Mouse (Mus musculus) ovary, adult 18-20 months (tissue): ENCODE measurements around the gene Ston1.

Experiments used
- DNase-seq: peaks from one replicate; pipeline ENCODE4 v3.0.0; 2022; ENCODE audit warnings: low spot score, mixed read lengths

The Ston1 gene

DNA sequence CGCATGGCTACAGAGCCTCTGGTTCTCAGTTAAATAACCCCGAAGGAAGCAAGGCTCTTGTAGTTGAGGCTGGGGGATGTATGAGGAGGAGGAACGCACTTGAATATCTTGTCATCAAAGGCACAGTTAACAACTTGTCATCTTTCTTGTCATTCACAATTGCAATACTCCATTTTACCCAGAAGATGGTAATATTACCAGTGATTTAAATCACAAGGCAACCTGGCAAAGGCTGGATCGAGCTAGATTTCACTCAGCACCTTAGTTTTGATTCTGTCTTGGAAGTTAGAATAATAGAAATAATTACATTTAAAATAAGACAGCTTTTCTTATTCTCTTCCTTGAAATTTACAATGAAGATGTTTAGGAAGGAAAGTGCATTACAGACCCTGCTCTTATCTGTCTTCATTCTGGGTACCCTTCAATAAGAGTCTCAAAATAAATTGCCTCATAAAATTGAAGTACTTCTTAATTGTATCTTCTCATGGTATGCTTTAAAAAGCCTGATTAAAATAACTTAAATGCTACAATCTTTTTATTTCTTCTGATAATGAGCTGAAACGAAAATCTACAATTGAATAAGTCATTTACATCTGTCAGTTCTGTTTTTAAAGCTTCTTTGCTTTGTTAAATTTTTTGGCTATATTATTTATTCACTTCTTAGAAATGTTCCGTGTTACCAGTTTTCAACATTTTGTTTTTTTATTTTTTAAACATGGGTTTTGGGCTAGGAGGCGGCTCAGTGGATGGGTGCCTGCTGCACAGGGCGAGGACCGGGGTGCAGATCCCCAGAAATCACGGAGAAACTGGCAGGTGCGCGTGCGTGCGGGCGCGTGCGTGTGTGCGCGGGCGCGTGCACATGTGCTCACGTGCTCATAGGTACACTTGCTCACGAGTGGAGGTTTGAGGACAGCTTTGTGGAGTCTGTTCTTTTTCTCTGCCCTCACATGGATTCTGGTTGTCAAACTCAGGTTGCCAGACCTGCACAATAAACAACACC, 78.1 kb downstream of the Ston1 start:
- DNase-seq: no peak

DNA sequence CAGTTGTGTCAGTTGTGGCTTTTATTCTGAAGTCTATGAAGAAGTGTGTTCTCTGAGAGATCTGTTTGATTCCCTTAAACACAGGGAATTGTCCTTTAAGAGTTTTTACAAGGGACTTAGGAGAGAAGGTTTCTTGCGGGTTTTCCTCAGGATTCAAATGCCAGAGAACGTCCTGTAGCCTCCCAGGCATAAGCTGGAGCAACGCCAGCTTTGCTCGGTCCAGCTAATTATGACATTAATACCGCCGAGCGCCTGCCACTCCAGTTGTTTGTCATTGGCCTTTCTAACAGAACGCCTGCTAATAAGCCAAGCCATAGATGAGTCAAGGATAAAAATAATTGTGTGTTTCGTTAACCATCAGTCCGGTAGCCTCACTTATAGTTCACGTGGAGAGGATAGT, 90.7 kb downstream of the Ston1 start:
- no peak for DNase-seq

DNA sequence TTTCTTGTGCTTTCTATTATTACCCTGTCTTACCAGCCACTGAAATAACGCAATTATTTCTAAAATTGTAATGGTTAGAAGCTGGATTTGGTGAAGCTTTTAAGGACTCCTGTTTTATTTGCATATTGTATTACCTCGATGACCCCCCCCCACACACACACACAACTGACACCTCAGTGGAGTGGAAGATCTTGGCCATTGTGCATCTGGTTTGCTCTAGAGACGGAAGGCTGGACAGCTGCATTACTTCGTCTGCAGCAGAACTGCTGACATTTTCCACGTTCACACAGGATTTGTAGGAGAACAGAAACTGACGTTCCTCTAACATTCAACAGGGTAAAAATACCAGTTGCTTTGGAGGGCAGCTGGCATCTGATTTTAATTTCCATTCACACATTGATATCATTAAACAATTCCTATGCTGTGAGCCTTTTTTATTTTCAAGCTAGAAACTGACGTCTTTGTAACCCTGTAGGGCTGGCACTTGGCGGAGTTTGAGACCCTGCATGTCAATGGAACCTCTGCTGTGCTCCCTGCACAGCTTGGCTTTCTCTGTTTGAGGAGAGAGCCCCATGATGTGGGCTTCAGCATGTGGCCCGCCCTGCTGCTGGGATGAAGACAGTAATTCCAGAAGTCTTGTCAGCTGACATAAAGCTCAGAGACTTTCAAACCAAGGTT, 99.3 kb downstream of the Ston1 start:
- DNase-seq: no peak

DNA sequence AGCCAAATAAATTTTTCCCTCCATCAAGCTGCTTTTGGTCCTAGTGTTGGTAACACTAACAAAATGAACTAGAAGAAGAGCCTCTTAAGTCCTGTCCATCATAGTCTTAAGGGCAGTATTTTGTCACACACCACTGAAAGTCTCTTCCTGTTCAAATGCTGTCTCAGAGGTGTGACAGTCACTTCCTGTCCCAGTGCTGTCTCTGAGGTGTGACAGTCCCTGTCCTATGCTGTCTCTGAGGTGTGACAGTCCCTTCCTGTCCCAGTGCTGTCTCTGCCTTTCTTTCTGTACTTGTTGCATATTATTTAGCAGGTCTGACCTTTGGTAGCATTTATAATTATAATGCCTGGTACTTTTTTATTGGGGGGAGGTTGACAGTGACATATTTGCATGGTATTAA, 103.4 kb downstream of the Ston1 start:
- no peak for DNase-seq

DNA sequence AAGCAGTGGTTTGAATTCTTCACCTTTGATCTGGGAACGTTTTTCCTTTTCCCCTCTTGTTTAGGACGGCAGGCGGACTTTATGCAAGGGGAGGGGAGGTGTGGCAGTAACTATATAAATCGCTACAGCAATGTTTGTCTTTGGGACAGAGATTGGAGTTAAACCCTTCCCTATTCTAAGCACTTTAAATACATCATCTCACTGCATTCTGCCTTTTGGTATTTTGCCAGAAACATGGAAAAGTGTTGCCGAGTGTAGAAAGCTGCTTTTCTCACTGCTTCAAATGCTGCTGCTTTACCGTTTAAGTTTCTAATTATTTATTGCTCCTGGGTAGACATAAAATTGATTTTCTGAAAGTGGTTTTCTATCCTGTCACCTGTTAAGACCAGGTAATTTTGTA, 104.9 kb downstream of the Ston1 start:
- no peak for DNase-seq

DNA sequence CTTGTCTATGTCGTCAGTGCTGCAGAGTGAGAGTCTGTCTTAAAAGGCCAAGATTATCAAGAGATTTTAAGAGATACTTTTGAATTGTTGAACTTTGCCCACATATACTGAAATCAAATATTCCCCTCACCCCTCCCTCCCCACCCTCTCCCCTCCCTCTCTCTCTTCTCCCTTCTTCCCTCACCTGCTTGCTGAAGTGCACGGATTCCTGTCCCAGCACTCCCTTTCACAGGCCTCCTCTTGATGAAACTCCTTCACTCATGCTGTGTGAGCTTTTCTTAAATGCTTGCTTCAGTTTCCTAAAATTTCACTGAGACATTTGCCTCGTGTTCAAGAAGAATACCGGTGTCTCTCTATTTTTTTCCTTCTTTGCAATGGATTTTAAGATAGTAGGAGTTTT, 105.6 kb downstream of the Ston1 start:
- DNase-seq: no peak

DNA sequence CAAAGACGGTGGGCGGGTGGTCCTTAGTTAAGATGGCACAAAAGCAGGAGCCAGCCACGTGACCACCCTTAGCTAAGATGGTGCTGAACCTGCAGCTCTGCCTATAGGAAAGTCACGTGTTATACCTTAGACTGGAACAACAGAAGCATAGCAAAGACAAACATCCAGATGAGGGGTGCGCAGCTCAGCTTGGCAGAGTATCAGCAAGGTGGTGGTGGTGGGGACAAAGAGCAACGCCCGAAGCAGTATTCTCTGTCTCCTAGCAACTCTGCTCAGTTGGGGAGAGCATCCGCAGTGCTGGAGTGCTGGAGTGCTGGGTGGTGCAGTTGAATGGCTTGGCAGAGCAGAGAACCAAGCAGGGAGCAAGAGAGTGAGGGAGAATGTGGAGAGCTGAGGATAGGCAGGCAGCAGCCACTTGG, 108.8 kb downstream of the Ston1 start:
- DNase-seq: no peak
